Mouse (Mus musculus) liver, embryonic 14.5 days (tissue): ENCODE results near the gene Fgfr2. TPM values are rescaled to one million over a fixed set of nuclear protein-coding genes. Genes with fewer than 3 reads are reported as not detected.
A peak's percentile ranks its signal among the peaks of the same experiment; 100 is the strongest.

Experiments
- ATAC-seq: fragments of 200-750 bp; cut with Nextera tagmentation; 2 replicates; pipeline ENCODE4 v1.8.0; 2017; ENCODE audit warnings: moderate number of reproducible peaks, mild to moderate bottlenecking, moderate library complexity; ENCODE audit not compliant: insufficient read depth
- DNase-seq, 3 experiments: peaks; one replicate each; pipeline ENCODE4 v3.0.0-alpha.2; 2012 to 2013; ENCODE audit warnings: low read depth in 3 of 3, low spot score in 3 of 3
- H3K27ac ChIP-seq: fragments of 300-500 bp; sonication (generic); 2 replicates; pipeline ENCODE4 v1.5.1; 2014; ENCODE audit warnings: moderate library complexity, mild to moderate bottlenecking, control low read depth, inconsistent platforms
- H3K27me3 ChIP-seq: fragments of 300-500 bp; sonication (generic); 2 replicates; pipeline ENCODE4 v1.6.1; 2014; ENCODE audit warnings: mild to moderate bottlenecking, low read length, moderate library complexity; ENCODE audit not compliant: control insufficient read depth, insufficient read depth
- H3K36me3 ChIP-seq: fragments of 300-500 bp; sonication (generic); replicated peaks from 2 replicates; pipeline ENCODE4 v1.6.1; 2014; ENCODE audit warnings: low read depth; ENCODE audit not compliant: control insufficient read depth, insufficient read depth
- H3K4me1 ChIP-seq, 2 experiments: fragments of 200-500 bp in 1 of 2; fragments of 300-500 bp in 1 of 2; sonication (generic) in 1 of 2; replicated peaks; 2 replicates each; pipeline ENCODE4 v1.6.1; 2012 to 2014; ENCODE audit warnings: antibody characterized with exemption in 1 of 2, inconsistent platforms in 1 of 2, low read length in 1 of 2; ENCODE audit not compliant: control insufficient read depth in 2 of 2, insufficient read depth in 2 of 2
- H3K4me2 ChIP-seq: fragments of 300-500 bp; sonication (generic); 2 replicates; pipeline ENCODE4 v1.6.1; 2014; ENCODE audit warnings: low read depth, mild to moderate bottlenecking, control low read depth, moderate library complexity
- H3K4me3 ChIP-seq, 2 experiments: fragments of 200-500 bp in 1 of 2; fragments of 300-500 bp in 1 of 2; sonication (generic) in 1 of 2; 2 replicates each; pipeline ENCODE4 v1.5.1; 2012 to 2014; ENCODE audit warnings: low read depth in 2 of 2, low read length in 2 of 2, mild to moderate bottlenecking in 2 of 2, control low read depth in 1 of 2, inconsistent platforms in 1 of 2, moderate library complexity in 1 of 2; ENCODE audit not compliant: insufficient read depth in 1 of 2
- H3K9ac ChIP-seq: fragments of 300-500 bp; sonication (generic); replicated peaks from 2 replicates; pipeline ENCODE4 v1.6.1; 2014; ENCODE audit warnings: mild to moderate bottlenecking, control low read depth, moderate library complexity
- H3K9me3 ChIP-seq: fragments of 300-500 bp; sonication (generic); 2 replicates; pipeline ENCODE4 v1.6.1; 2016; ENCODE audit warnings: low read length, mixed read lengths; ENCODE audit not compliant: control insufficient read depth
- CTCF ChIP-seq: IDR thresholded peaks from 2 replicates; pipeline ENCODE4 v1.5.1; 2016; ENCODE audit warnings: antibody characterized with exemption, low read depth, control low read depth
- EP300 ChIP-seq: IDR thresholded peaks from 2 replicates; pipeline ENCODE4 v1.6.1; 2016; ENCODE audit warnings: antibody characterized with exemption, low read depth
- WGBS: fragments of 180-500 bp; shearing (Covaris S2); extraction: QIAGEN DNeasy Blood & Tissue Kit; methylation state at CpG from one replicate; pipeline ENCODE4 v1.1.7; 2014; ENCODE audit not compliant: insufficient replicate concordance; 5-methylcytosine and 5-hydroxymethylcytosine counted together
- polyA plus RNA-seq, 2 experiments: library from polyadenylated mRNA; depleted of rRNA in 1 of 2; stranded (reverse) in 1 of 2; unstranded in 1 of 2; fragments of >200 nt; fragmentation: Nextera tagmentation in 1 of 2; extraction: Ambion mirVana in 1 of 2; gene quantifications; 2 replicates each; pipeline versions ENCODE4 v1.2.1 to v1.2.3; 2012 to 2014

The Fgfr2 gene
- polyA plus RNA-seq, 2 experiments: 7.9 to 8.8 TPM

DNA sequence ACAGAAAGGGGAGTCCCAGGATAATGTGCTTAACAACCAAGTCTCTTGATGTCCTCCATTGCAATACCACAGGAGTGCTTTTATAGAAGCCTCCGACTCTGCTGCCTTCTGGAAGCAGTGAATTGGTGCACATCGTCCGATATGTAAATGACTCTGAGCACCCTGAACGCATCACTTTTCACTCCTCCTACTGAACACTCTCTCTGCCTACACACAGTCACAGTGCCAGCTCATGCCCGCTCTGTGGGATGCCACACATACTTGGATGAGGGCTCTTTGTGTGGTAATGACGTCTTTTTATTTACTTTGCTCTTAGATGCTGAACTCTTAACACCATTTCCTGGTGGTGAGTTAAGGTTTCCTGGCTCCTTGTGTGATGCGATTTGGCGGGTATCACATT, 1936.1 kb downstream of the Fgfr2 start:
- Histone ChIP-seq H3K9me3 (no peaks in the 10 kb centered on the region), H3K9ac (no peak overlapping the region), H3K4me3 (no peak overlapping the region), H3K4me2 (no peak overlapping the region), H3K4me1 (no peaks in the 10 kb centered on the region), H3K27me3 (no peaks in the 10 kb centered on the region), H3K36me3 (no peaks in the 10 kb centered on the region), H3K27ac (no peak overlapping the region)
- WGBS: 55% methylated on average over 8 of the region's 8 CpGs
- ATAC-seq (no peak), DNase-seq (no peak)
- no peak for TF ChIP-seq EP300
- TF ChIP-seq CTCF: no peak

DNA sequence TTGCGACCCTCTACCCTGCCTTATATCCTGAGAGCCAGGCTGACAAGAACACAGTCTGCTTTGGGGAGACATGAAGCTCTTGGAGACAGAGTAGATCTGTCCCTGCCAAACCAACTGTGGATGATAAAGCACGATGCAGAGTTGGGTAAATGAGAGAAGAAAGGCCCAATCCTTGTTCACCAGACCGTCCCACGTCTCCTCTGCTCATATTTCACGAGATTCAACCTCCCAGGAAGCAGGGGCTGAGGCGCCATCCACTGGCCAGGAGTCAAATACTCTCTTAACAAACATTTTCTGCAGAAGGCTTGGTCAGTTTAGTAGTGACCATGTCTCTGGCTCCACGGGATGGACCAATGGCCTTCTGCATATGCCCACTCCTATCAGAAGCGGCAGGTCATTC, 1938.8 kb downstream of the Fgfr2 start:
- 55% methylated on average over 8 of the region's 8 CpGs for WGBS
- no peak for ATAC-seq
- H3K4me3 ChIP-seq: no peak overlapping the region
- H3K4me1 ChIP-seq: no peaks in the 10 kb centered on the region
- H3K27ac ChIP-seq: no peak overlapping the region
- DNase-seq: no peak
- no peak overlapping the region for H3K4me2 ChIP-seq
- no peaks in the 10 kb centered on the region for H3K27me3 ChIP-seq
- no peaks in the 10 kb centered on the region for H3K9me3 ChIP-seq
- H3K36me3 ChIP-seq: no peaks in the 10 kb centered on the region
- no peak for TF ChIP-seq EP300
- no peak for TF ChIP-seq CTCF
- H3K9ac ChIP-seq: no peak overlapping the region

DNA sequence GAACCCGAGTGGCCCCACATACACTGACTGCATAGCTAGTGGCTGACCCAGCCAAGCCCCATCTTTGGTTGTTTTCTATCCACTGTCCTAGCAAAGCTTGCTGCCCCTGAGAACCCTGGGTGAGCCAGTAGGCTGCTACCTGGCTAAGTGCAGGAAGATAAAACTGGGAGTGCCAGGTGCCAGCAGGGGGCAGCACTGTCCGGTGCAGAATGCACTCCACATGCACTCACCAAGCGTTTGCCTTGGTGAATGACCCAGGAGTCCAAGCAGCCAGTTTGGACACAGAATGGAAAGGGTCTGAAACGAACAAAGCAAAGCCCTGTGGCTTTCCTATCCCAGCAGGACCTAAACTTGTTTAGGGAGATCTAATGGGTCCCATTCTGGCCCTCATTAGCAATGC, 1940.5 kb downstream of the Fgfr2 start:
- 25% methylated on average over 4 of the region's 4 CpGs for WGBS
- Histone ChIP-seq H3K27me3 (no peaks in the 10 kb centered on the region), H3K4me3 (no peak overlapping the region), H3K9me3 (no peaks in the 10 kb centered on the region), H3K4me1 (no peaks in the 10 kb centered on the region), H3K4me2 (no peak overlapping the region), H3K36me3 (no peaks in the 10 kb centered on the region), H3K27ac (no peak overlapping the region), H3K9ac (no peak overlapping the region)
- TF ChIP-seq CTCF: peak; percentile 77
- TF ChIP-seq EP300: no peak
- ATAC-seq: no peak
- DNase-seq: no peak

DNA sequence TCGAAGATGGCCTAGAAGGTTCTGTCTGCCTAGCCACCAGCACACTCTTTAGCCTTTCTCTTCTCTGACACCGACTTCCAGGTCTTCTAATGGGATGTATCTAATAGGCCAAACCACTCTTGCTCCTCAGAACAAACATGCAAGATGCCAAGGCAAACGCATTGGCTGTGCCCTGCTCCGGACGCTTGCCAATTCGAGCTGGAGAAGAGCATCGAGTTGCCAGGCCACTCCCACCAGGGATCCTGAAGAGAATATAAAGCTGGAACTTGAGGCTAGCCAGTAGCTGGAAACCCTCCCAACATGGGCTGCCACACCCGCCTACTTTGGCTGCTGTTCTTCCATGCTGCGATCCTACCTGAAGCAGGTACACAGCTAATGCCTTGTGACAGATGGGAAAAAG, 1949.0 kb downstream of the Fgfr2 start, which contains the start of gene 5430419D17Rik:
TSS of gene 5430419D17Rik (plus strand) at position 282 of the 400 bp plus-strand sequence.
- no peaks in the 10 kb centered on the region for H3K36me3 ChIP-seq
- 67% methylated on average over 9 of the region's 9 CpGs for WGBS
- ATAC-seq: no peak
- no peak for TF ChIP-seq EP300
- no peak for TF ChIP-seq CTCF
- no peak within 1 kb of the TSS for H3K27ac ChIP-seq
- no peak for DNase-seq
- H3K4me1 ChIP-seq: no peaks in the 10 kb centered on the region
- H3K4me2 ChIP-seq: no peak within 1 kb of the TSS
- H3K4me3 ChIP-seq: no peak within 1 kb of the TSS
- no peaks in the 10 kb centered on the region for H3K27me3 ChIP-seq
- H3K9me3 ChIP-seq: no peaks in the 10 kb centered on the region
- no peak within 1 kb of the TSS for H3K9ac ChIP-seq

DNA sequence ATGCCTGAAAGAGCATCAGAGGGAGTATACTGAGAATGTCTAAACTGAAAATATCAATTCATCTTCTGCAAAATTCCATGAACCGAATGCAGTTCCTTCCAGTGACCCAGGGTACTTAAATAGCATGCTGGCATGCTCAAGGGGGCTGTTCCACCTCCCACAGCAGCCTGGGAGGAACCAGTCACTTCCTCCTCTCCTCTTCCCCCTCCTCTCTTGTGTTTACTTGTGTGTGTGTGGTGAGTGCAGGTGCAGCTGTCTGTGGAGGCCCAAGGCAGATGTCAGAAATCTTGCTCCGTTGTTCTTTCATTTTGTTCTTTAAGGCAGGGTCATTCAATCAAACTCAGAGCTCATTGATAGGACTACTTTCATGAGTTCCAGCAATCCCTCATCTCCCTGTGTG, 1954.1 kb downstream of the Fgfr2 start:
- H3K4me1 ChIP-seq: no peaks in the 10 kb centered on the region

More for the DNA sequence above, 1954.1 kb downstream of the Fgfr2 start:
- Histone ChIP-seq H3K4me3 (no peak overlapping the region), H3K36me3 (no peaks in the 10 kb centered on the region), H3K27ac (no peak overlapping the region), H3K9me3 (no peaks in the 10 kb centered on the region), H3K9ac (no peak overlapping the region), H3K4me2 (no peak overlapping the region), H3K27me3 (no peaks in the 10 kb centered on the region)
- no peak for TF ChIP-seq CTCF
- no peak for TF ChIP-seq EP300
- DNase-seq (no peak), ATAC-seq (no peak)
- 13% methylated on average over 2 of the region's 2 CpGs for WGBS
